Mouse (Mus musculus) limb, embryonic 14.5 days (tissue): ENCODE measurements around the gene Ascc1. TPM values are rescaled to one million over a fixed set of nuclear protein-coding genes. Genes with fewer than 3 reads are reported as not detected.

Experiments
- ATAC-seq: fragments of 200-750 bp; cut with Nextera tagmentation; 2 replicates; pipeline ENCODE4 v1.8.0; 2017; ENCODE audit warnings: low read depth, moderate number of reproducible peaks, moderate TSS enrichment; ENCODE audit not compliant: low FRiP score
- DNase-seq: peaks from one replicate; pipeline ENCODE4 v3.0.0-alpha.2; 2015; ENCODE audit warnings: low spot score
- H3K27ac ChIP-seq: fragments of 300-500 bp; sonication (generic); replicated peaks from 2 replicates; pipeline ENCODE4 v1.5.1; 2014; ENCODE audit warnings: low read depth, mild to moderate bottlenecking, low read length, moderate library complexity, mixed read lengths
- H3K27me3 ChIP-seq: fragments of 300-500 bp; sonication (generic); 2 replicates; pipeline ENCODE4 v1.6.1; 2014; ENCODE audit warnings: low read length, mixed read lengths; ENCODE audit not compliant: control insufficient read depth, insufficient read depth
- H3K36me3 ChIP-seq: fragments of 300-500 bp; sonication (generic); 2 replicates; pipeline ENCODE4 v1.6.1; 2014; ENCODE audit warnings: mild to moderate bottlenecking, low read length, moderate library complexity, mixed read lengths; ENCODE audit not compliant: control insufficient read depth, insufficient read depth
- H3K4me1 ChIP-seq: fragments of 300-500 bp; sonication (generic); 2 replicates; pipeline ENCODE4 v1.6.1; 2014; ENCODE audit warnings: antibody characterized with exemption, low read length, mixed read lengths; ENCODE audit not compliant: control insufficient read depth, insufficient read depth
- H3K4me2 ChIP-seq: fragments of 300-500 bp; sonication (generic); replicated peaks from 2 replicates; pipeline ENCODE4 v1.6.1; 2014; ENCODE audit warnings: low read depth, mild to moderate bottlenecking, low read length, moderate library complexity; ENCODE audit not compliant: severe bottlenecking
- H3K4me3 ChIP-seq: fragments of 300-500 bp; sonication (generic); replicated peaks from 2 replicates; pipeline ENCODE4 v1.5.1; 2014; ENCODE audit warnings: low read length
- H3K9ac ChIP-seq: fragments of 300-500 bp; sonication (generic); 2 replicates; pipeline ENCODE4 v1.6.1; 2014; ENCODE audit warnings: mild to moderate bottlenecking, low read depth, low read length, moderate library complexity; ENCODE audit not compliant: severe bottlenecking
- H3K9me3 ChIP-seq: fragments of 300-500 bp; sonication (generic); 2 replicates; pipeline ENCODE4 v1.6.1; 2016; ENCODE audit warnings: low read length; ENCODE audit not compliant: control insufficient read depth
- POLR2A ChIP-seq: fragments of 200-500 bp; IDR thresholded peaks from 2 replicates; pipeline ENCODE4 v1.8.0; 2012; ENCODE audit warnings: inconsistent platforms, mild to moderate bottlenecking, moderate library complexity, borderline replicate concordance; ENCODE audit not compliant: insufficient read depth, insufficient read length; ENCODE audit errors: extremely low read depth
- WGBS: fragments of 180-500 bp; shearing (Covaris S2); extraction: QIAGEN DNeasy Blood & Tissue Kit; methylation state at CpG from one replicate; pipeline ENCODE4 v1.1.7; 2014; 5-methylcytosine and 5-hydroxymethylcytosine counted together
- polyA plus RNA-seq, 2 experiments: library from polyadenylated mRNA; depleted of rRNA in 1 of 2; stranded (reverse) in 1 of 2; unstranded in 1 of 2; fragments of >200 nt; fragmentation: Nextera tagmentation in 1 of 2; extraction: Ambion mirVana in 1 of 2; gene quantifications; 2 replicates each; pipeline versions ENCODE4 v1.2.1 to v1.2.3; 2012 to 2014

The Ascc1 gene
- polyA plus RNA-seq, 2 experiments, result 32.9 to 41.2 TPM

GRCm38 (mm10) chr10:60028979-60029378, 26.4 kb downstream of the Ascc1 start:
- 0 out of 2 replicates have a peak, but pooled peaks cover 4% of the 10 kb centered on the region for H3K36me3 ChIP-seq
- H3K9ac ChIP-seq, result no peak overlapping the region
- no peak for ATAC-seq
- no peak for TF ChIP-seq POLR2A
- peak; percentile 28 for DNase-seq
- no peaks in the 10 kb centered on the region for H3K27me3 ChIP-seq
- no peaks in the 10 kb centered on the region for H3K9me3 ChIP-seq
- no peak overlapping the region for H3K4me3 ChIP-seq
- 43% methylated on average over 7 of the region's 7 CpGs for WGBS
- H3K4me2 ChIP-seq, result no peak overlapping the region
- H3K27ac ChIP-seq, result no peak overlapping the region
- peaks cover 39% of the 10 kb centered on the region for H3K4me1 ChIP-seq

GRCm38 (mm10) chr10:60029387-60029786, 26.8 kb downstream of the Ascc1 start:
- Histone ChIP-seq H3K27ac (no peak overlapping the region), H3K4me3 (no peak overlapping the region), H3K9ac (no peak overlapping the region), H3K36me3 (0 out of 2 replicates have a peak, but pooled peaks cover 3% of the 10 kb centered on the region), H3K9me3 (no peaks in the 10 kb centered on the region), H3K4me1 (peaks cover 39% of the 10 kb centered on the region), H3K27me3 (no peaks in the 10 kb centered on the region), H3K4me2 (no peak overlapping the region)
- TF ChIP-seq POLR2A, result no peak
- no peak for DNase-seq
- 88% methylated on average over 4 of the region's 4 CpGs for WGBS
- ATAC-seq, result no peak

- H3K27ac ChIP-seq, result no peak overlapping the region
- no peaks in the 10 kb centered on the region for H3K27me3 ChIP-seq
- H3K4me3 ChIP-seq, result no peak overlapping the region
- 64% methylated on average over 8 of the region's 8 CpGs for WGBS
- H3K36me3 ChIP-seq, result no peaks in the 10 kb centered on the region
- no peak overlapping the region for H3K4me2 ChIP-seq
- ATAC-seq (no peak), DNase-seq (no peak)
- no peak for TF ChIP-seq POLR2A
- no peak overlapping the region for H3K9ac ChIP-seq
- H3K4me1 ChIP-seq, result peaks cover 36% of the 10 kb centered on the region
- no peaks in the 10 kb centered on the region for H3K9me3 ChIP-seq
Observed at GRCm38 (mm10) chr10:60031562-60031961, 29.0 kb downstream of the Ascc1 start.

DNA sequence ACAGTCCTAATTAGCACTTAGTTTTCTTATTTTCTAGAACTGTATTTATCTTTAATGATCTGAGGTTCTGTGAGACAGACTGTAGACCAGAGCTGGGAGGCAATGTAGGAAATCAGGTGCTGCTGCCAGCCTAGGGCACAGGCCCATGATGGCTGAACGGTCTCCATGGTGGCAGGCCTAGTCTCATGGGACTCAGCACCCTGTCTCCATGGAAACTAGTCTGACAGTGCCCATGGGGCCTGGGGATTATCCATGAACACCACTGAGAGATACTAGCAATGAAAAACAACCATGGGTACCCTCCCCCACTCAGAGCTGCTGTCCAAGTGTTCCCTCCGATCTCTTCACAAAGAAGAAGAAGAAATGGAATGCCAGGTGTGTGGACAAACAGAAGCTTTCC, 29.4 kb downstream of the Ascc1 start:
- no peak for TF ChIP-seq POLR2A
- Histone ChIP-seq H3K9ac (no peak overlapping the region), H3K4me3 (no peak overlapping the region), H3K27me3 (no peaks in the 10 kb centered on the region), H3K9me3 (no peaks in the 10 kb centered on the region), H3K36me3 (no peaks in the 10 kb centered on the region), H3K27ac (no peak overlapping the region), H3K4me2 (no peak overlapping the region), H3K4me1 (peaks cover 31% of the 10 kb centered on the region)
- 53% methylated on average over 2 of the region's 2 CpGs for WGBS
- DNase-seq, result no peak
- no peak for ATAC-seq

- WGBS, result 60% methylated on average over 2 of the region's 2 CpGs
- no peak overlapping the region for H3K27ac ChIP-seq
- TF ChIP-seq POLR2A, result no peak
- no peaks in the 10 kb centered on the region for H3K36me3 ChIP-seq
- H3K4me2 ChIP-seq, result no peak overlapping the region
- H3K9ac ChIP-seq, result no peak overlapping the region
- H3K27me3 ChIP-seq, result no peaks in the 10 kb centered on the region
- H3K4me3 ChIP-seq, result no peak overlapping the region
- DNase-seq (no peak), ATAC-seq (no peak)
- H3K4me1 ChIP-seq, result peaks cover 28% of the 10 kb centered on the region
- H3K9me3 ChIP-seq, result no peaks in the 10 kb centered on the region
Observed at GRCm38 (mm10) chr10:60032622-60033021, 30.0 kb downstream of the Ascc1 start.

DNA sequence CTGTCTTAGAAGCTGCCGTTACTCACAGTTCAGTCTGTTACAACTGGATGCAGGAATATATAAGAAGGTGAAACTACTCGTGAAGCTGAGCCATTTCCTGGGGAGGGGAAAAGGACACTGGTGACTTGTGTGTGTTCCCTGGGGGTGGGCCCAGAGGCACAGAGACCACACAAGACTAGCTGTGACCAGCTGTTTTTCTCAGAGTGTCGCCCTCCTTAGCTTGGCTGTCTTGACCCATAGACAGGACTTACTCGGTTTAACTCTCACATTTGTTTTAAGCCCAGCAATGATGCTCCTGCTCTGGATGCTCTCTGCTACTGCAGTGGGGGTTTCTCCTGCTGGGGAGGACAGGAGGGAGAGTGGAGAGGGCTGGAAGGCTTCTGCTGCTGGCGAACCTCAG, 30.5 kb downstream of the Ascc1 start:
- whole genome bisulfite sequencing, result 28% methylated on average over 5 of the region's 5 CpGs
- no peaks in the 10 kb centered on the region for H3K9me3 ChIP-seq
- TF ChIP-seq POLR2A, result no peak
- H3K27me3 ChIP-seq, result no peaks in the 10 kb centered on the region
- H3K4me1 ChIP-seq, result peaks cover 25% of the 10 kb centered on the region
- ATAC-seq (no peak), DNase-seq (no peak)
- H3K4me3 ChIP-seq, result no peak overlapping the region
- no peak overlapping the region for H3K27ac ChIP-seq
- 0 out of 2 replicates have a peak overlapping the region, but pooled peaks have one; percentile 12 for H3K9ac ChIP-seq
- no peak overlapping the region for H3K4me2 ChIP-seq
- no peaks in the 10 kb centered on the region for H3K36me3 ChIP-seq
